Mouse (Mus musculus) bone marrow macrophage, adult 2 months (primary cell): ENCODE data around the gene Aldh1a2.

Source experiments
- CTCF ChIP-seq: IDR thresholded peaks from 2 replicates; pipeline ENCODE4 v1.5.1; 2012; ENCODE audit warnings: low read depth, mild to moderate bottlenecking, low read length, moderate library complexity
- POLR2A ChIP-seq: IDR thresholded peaks from 2 replicates; pipeline ENCODE4 v1.6.1; 2012; ENCODE audit warnings: mild to moderate bottlenecking, low read depth, low read length, borderline replicate concordance

DNA sequence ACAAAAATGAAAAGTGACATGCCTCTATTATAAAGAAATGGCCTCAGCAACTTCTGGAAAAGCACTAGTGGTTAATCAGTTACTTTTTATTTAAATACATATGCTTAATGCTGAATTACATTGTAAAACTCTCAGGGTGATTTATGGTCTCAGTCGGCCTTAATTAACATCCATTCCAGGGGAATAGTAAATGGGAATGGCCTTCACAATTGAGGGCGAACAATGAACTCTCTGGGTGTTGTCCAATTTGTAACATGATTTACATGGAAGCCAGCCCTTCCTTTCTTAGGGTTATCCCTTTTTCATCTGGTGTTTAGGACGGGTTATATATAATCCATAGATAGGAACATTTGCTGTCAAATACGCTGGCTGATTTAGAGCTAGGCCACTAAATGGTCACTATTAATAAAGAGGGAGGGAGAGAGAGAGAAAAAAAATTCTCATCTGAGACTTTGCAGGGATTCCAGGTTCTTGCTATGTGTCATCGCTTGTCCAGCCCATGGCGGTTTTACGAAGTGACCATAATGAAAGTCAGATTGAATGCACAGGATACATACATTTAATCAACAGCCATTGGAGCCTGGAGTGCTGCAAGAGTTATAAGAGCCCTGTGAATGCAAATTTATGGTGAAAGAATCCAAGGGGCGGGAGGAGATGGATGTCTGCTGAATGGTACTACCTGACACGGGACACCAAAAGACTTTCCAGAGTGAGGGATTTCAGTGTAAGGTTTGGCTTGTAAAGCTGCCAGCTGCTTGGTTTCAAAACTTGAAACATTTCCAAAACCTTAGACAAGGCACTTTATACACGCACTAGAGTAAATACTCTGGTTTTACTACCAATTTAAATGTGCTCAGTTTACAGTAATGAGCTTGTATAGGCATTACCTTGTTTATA lies 26.2 kb downstream of the Aldh1a2 start:
- TF ChIP-seq CTCF = no peak
- TF ChIP-seq POLR2A = no peak
